Mouse (Mus musculus) adrenal gland (tissue): ENCODE measurements at regions not wholly inside any gene's neighbourhood (a gene's known extent, or its start where the extent isn't known, plus 50 kb on each side); places are given as distances from the start of the nearest gene placed in this dataset.

ENCODE experiments used
- intact Hi-C: fragments of 180-260 bp; cut with DNase I; formaldehyde crosslinking; loops from one replicate; pipeline ENCODE4 v1.15.1; 2025

DNA sequence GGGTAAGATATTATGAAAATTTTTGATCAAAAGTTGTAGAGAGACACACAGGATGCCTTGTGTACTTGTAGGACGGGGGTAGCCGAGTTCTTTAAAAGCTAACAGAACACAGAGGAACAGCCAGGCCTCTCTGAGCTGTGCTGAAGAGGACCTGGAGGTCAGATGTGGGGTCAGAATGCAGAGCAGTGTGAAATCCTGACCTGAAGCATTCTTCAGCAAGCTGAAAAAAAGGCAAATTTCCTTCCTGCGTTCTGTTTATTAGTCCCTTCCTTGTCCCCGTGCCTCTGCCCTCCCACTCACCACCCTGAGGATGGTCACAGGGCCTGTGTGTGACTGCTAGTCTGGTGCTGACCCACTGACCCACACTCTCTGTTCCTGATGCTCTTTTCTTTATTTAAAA, 1197.9 kb upstream of the A1bg start:
- intact Hi-C loops, result no loop called here

DNA sequence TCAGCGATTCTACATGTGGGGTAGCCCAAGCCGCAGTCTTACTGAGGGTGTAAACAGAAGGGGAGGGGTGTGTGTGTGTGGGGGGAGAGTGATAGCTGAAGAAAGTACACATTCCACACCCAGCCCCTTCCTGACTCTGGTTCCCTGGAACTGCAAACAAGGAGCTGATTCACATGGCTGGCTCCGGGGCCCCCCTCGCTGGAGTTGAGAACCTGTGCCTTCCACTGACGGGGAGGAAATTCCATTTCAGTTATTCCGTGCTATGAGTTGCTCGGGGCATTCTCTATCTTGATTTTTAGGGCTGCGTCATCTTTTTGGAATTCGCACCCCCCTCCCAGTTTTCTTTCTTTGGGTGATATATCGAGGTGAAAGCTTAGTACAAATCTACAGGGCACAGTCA, 1196.2 kb upstream of the A1bg start:
- intact Hi-C loops, result no loop called here

DNA sequence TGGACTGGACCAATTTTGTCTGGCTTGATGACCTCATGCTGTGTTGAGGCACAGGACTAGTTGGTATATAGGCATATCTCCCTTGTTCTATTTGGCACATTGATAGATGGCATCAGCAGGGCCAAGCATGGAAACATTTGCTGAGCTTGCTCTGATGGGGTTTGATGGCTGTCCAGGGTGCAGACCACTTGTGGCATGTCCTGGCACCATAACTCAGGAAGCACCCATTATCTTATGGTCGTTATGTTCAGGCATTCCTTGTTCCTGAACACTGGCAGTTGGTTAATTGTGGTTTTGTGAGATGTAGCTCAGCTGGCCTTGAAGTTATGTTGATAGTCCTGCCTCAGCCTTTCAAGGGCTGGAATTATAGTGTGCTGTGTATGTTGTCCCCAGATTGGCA, 1193.4 kb upstream of the A1bg start:
- intact Hi-C loops, result no loop called here

DNA sequence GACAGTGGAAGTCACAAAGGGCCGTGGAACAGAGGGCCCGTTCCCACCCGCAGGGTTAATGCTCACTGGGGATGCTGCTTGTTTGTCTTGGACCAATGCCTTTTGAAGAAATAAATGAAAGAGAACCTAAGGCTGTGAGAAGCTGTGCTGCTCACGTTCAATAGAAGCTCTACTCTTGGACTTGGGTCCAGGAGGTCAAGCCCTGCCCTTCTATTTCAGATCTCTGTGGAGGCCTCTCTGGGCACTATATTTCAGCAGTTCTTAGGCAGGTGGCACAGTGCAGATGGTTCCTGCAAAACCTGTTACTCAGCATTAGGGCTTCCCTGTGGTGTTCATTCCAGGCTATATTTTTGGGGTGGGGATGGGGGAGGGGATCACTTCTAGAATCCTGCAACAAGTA, 1192.0 kb upstream of the A1bg start:
- intact Hi-C loops, result no loop called here

DNA sequence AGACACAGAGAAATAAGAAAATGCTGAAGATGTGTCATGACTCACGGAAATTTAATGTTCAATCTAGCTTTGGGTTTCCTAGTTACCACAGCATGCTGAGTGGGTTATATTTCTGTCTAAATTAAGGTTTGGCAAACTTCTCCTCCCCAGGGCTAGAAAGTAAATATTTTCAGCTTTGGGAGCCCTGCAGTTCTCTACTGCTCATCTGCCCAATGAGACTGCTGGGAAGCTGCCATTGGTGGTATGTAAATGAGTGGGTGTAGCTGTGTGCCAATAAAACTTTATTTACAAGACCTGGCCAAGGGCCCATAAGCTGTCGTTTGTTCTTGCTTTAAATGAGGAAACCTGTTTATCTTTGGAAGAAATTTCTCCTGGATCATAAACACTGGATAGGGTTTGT, 1189.3 kb upstream of the A1bg start:
- intact Hi-C loops, result no loop called here

DNA sequence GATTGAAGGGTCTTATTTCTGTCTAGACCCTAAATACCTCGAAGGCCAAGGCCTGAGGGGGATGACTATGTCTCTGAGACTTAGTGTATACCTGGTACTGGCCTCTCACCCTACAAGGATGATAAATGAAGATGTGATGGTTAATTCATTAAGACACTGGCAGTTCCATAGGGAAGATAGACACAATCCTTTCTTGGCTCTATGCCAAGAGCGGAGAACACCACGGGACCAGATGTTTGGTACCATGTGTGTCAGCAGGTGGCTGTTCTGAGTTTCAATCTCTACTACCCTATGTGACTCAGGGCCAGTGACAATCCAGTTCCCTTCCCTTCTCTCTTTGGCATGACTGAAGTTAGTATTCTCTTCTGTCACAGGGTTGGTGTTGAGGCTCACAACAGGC, 1185.2 kb upstream of the A1bg start:
- intact Hi-C loops, result no loop called here

DNA sequence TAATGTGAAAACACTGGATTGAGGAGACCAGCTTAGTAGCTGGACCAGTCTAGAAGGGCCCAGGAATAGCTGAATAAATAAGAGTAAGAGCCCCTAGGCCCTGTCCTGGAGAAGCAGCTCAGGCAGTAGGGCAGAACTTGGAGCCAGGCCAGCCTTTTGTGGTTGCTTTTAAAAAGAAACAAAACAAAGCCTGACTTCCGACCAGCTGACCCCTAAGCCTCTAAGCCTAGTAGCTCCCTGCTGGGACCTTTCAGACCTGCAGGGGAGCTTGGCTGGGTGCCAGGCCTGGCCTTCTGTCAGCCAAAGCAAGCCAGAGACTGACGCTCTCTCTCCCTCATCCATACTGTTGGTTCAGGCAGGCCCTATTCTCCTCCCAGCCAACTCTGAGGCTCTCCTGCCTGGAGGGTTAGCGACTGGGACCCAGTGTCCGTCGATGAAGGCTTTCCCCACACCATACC, 1183.7 kb upstream of the A1bg start:
- intact Hi-C loops, result no loop called here

DNA sequence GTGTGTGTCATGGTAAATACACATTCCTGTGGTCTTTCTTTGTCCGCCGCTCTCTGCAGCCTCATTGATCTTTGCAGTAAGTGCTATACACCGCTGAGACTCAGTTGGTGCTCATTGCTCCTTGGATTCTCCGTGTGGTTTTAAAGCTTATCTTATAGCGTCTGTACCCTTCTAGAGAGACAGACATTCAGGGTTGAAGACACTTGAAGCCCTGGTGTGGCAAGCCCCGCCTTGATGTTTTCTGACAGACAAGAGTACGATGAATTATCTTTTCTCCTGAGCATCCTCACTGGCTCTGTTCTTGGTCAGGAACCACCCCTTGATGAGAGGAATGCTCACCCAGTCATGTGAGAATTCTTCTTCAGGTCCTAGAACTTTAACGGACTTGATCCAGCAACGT, 1182.7 kb upstream of the A1bg start:
- intact Hi-C loops, result no loop called here

DNA sequence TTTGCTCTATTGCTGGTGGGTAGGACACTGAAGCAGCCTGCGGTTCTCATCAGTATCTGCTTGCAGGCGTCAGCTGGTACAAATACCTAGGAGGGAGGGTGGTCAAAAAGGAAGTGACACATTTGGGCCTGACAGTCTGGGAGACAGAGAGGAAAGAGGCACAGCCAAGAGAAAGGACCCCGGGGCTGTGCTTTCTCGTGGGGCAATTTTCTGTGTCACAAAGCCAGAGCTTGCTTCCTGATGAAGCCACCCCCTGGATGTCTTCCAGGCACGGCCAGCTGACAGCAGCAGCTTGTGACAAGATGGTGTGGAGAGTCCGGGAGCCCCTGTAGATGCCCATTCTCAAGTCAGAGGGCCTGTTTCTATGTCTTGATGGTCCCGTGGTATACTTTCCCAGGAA, 1181.8 kb upstream of the A1bg start:
- intact Hi-C loops, result no loop called here

DNA sequence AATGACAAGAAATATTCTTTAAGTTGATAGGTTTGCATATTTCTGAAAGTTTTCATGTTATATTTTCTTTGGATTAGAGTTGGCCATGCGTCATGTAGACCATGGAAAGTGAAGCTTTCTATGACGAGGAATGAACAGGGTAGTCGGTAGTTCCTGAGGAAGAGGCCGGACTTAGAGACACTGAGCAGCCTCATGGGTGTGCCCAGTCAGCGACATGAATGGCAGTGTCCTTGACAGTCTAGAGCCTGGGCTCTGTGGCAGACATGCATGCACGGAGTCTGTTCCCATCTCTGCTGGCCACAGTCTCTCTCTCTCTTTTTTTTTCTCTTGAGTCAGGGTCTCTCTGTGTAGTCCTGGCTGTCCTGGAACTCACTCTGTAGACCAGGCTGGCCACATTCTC, 1176.9 kb upstream of the A1bg start:
- intact Hi-C loops, result no loop called here

DNA sequence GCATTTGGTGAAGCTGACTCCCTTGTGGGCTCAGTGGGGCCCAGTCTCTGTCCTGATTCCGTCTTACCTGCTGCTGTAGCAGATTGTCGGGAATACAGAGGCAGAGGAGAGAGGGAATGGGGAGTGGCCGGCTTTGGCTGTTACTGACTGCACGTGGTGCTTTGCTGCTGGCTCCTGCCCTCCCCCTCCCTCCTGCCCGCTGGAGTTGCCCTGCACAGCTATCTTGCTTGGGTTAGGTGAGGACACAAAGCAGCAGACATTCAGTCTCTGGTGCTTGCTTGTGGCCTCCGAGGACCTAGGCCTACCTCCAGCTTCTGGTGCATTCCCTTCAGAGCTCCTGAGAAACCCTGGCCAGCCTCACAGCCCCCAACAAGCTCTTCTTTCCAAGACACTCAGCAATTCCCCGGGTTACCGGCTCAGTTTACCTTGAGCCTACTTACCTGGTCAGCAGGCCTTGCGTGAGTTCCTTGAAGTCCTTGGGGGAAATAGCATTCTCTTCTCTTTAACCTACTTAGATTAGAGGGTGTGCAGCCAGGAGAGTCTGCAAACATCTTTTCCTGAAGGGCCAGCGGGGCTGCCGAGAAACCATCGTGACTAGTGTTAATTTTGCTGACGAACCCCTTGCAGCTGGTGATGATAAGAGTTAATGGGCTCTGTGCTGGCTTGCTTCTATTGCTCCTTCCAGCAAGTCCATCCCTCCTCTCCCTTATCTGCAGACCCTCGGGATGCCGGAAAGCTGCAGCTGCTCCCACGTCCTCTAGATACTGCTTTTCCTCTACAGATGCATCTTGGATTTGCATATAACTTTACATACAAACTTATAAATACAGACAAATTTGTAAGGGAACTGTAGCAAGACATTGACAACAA, 1176.2 kb upstream of the A1bg start:
- intact Hi-C loops, result no loop called here

DNA sequence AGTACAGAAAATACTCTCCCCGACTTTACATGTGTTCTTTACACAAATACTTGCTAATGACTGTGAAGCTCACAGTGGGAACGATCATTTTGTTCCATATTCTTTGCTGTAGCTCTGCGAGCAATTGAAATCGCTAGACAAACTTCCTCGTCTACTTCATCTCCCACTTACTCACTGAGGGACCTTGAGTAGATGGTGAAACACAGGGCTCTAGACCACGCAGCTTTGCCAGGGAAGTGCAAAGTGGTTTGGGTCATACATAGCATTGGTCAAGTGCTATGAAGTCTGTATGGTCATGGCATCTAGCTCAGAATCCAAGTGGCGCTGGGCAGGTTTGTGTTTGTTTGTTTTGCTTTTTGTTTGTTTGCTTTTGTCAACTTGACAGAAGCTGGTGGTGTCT, 1174.0 kb upstream of the A1bg start:
- intact Hi-C loops, result no loop called here

DNA sequence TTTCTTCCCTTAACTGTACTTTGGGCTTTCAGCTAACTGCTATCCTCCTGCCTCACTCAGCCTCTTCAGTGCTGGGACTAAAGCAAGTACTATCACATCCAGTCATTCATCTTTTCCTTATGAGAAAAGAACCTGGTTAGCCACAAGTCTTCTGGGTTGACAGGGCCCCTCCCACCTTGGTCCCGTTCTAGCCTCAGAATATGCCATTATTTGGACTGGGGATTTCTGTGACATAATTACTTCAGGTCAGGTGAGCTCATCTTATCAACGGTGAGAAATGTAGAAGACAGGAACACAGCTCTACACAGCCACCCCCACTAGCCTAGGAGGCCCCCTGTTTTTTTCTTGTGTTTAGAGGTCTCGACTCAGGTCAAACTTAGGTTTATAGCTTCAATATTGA, 1172.4 kb upstream of the A1bg start:
- intact Hi-C loops, result no loop called here

DNA sequence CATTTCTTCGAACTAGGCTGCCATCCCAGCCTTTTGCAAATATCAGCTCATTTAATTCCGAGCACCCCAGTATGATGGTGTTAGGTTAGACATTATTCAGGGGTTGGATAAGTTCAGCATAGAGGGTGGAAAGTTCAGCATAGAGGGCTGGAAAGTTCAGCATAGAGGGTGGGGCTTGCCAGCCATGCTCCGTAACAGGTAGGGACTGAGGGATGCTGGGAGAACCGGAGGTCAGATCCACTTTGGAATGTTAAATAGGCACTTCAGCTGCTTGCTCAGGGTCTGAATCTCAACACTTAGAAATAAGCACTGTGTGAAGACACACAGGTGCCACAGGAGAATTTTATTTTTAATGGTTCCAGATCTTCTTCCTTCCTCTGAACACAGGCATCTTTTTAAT, 1170.9 kb upstream of the A1bg start:
- intact Hi-C loops, result no loop called here

DNA sequence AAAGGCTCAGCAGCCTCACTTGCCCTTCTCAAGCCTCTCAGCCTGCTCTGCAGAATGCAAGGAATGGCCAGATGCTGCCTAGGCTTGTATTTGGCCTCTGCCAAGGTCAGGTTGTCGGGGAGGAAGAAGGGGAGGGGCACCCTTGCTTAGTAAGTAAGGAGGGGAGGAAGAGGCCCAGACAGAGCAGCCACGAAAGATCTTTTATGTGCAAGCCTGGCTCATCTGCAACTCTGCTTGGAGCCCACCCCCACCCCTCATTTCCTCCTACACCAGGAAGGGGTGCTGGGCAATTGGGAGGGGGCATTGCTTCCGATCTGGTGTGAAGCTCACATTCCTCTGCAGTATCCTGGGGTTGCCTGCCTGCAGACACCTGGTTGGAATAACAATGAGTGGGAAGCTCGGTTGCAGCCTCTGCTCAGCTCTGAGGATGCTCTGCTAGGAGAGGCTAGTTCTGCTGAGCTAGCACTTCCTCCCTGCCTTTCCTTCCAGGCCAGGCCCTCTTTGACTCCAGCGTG, 1169.9 kb upstream of the A1bg start:
- intact Hi-C loops, result no loop called here

DNA sequence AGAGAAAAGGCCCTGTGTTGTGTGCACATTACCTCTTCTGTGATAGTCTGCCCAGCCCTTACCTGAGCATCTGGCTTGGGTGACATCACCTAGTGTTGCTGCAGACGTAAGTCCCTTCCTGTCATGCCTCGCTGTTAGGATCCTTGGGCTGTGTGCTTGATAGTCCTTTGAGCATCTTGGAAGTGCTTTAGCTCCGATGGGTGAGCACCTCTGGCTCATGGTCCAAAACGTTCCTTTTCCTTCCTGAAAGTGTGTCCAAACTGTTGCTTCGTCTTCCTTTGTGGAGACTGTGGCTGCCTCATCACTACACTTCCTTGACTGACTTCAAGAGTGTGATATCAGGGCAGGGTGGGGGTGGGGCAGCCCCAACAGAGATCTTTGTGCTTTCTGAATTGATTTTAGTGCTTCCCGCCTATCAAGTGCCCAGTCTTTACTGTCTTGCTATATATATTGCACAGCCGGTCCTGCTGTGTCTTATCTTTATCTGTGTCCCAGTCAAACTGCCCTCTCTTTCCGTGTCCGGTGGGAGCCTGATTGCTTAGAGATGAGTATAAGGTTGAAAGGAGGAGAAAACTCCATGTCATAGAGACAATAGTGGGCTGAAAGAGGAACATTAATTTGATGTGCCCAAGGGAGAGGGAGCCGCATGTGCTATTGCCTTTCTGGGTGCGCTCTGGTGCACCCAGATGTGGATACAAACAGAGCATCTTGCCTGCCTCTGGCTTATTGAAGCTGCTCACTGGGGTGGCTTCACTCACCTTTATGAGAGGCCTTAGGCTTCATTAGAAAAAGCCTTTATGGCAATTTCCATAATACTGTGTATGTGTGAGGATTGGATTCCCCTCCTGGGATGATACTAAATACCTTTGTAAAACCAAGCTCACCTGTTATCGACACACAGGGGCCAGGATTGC, 1169.2 kb upstream of the A1bg start:
- intact Hi-C loops, result no loop called here

DNA sequence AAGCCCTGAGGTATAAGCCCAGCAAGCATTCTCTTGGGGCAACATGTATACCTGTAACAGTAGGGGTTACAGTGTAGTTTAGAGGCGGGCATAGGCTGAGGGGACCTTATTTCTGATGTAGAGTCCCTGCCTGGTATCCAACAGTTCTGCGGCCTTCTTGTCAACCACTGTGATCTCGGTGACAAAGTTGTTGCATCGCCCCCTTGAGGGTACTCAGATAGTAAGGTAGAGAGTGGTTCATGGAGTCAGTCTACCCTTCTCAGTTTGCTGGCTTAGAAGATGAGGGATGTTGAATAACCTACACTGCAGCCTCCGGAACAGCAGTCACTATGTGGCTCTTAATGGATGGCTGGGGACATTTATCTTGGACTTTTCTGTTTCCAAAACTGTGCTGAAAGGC, 1168.3 kb upstream of the A1bg start:
- intact Hi-C loops, result no loop called here

DNA sequence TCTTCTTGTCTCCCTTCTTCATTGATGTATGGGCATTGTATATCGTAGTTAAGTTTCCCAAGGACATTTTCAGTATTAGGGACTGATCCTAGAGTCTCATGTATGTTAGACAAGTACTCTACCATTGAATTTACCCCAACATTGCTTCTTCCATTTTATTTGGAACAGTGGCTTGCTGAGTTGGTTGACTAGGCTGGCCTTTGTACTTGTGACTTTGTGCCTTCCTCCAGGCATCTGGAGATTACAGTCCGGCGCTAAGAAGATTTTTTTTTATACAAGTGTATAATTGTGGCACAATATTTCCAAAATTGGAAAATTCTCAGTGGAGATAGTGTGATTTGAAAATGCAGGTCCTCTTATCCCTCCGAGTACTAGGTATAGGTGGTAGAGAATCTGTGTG, 1165.5 kb upstream of the A1bg start:
- intact Hi-C loops, result no loop called here

DNA sequence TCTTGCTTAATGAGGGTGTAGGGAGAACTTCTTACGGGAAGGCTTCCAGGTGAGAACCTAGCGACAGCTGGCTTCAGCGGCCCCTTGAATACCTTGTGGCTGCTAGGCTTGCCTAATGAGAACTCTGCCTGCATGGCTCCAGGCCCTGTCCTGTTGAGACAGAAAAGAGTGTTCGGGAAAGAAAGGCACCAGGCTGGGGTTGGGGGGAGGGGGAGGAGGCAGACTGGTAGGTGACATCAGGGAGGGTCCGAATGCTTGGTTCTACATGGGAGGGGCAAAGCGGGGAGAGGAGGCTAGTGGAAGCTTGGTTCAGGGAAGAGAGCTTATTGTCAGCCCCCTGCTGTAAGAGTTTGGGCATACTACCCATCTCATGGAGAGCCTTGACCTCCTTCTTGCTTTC, 1164.9 kb upstream of the A1bg start:
- intact Hi-C loops, result no loop called here

DNA sequence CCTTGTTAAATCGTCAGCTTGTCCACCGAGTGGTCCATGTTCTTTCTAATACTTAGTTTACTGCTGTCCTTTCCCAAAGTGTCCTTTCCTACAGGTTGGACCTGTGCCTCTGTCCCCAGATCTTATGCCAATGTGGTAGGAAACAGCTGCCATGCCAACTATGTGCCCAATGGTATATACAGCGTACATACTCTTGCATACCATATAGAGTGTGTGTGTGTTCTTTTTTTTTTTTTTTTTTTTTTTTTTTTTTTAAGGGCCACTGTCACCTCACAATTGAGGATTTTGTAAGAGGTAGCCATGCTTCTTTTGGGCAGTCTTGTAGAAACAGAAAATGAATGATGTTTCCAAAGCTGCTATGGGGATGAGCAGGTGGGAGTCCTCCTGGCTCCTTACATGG, 1163.2 kb upstream of the A1bg start:
- intact Hi-C loops, result no loop called here

DNA sequence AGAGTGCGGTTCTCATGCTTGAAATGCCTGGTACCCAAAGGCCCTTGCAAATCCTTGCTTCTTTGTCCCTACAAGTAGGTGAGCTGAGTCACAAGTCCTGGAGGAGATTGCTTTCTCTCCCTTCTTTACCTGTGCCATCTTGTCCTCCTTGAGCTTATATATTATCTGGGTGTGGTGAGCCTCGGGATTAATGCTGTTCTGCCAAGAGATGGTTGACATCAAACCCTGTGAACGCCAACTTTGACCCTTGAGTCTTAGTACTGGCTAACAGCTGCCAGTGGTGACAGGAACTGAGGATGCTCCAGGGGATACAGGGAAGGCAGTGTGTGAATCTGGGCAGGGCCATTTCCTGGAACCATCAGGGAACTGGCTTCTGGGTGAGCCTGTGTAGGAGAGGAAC, 1160.5 kb upstream of the A1bg start:
- intact Hi-C loops, result no loop called here

DNA sequence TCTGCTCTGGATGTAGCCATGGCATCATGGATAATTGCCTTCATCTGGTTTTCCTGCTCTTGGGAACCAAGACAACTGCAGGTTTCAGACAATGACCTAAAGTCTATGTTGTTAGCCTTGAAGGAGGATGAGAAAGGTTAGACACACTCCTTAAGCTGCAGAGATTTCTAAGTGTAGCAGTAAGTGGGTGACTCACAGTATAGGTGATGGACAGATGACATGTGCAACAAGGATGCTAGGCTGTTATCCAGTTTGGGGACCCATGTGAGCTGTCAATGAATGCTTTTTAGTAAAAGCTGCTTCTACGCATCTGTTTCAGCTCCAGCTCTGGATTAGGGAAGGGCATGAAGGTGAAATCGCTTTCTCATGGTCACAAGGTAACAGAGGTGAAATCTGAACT, 1159.7 kb upstream of the A1bg start:
- intact Hi-C loops, result no loop called here
